ENCODE assay signal across 8 mouse cellular contexts in genomic region chr11:69061255-69061912, GRCm38 (mm10). TPM values are rescaled to one million over a fixed set of nuclear protein-coding genes. Genes with fewer than 3 reads are reported as not detected.
DNase-seq lines count a peak whose midpoint lies in the region; ATAC-seq and TF ChIP-seq lines count a peak whose summit lies in the region.

No protein-coding gene starts in this region.

- no peak for TF ChIP-seq CTCF in E14TG2a.4 (conservative IDR thresholded peaks at IDR 0.05; ENCODE audit: low read length)

- ATAC-seq in erythroblast, adult 5-6 weeks (replicated peaks; ENCODE audit: low FRiP score, poor library complexity, severe bottlenecking), result no peak
- ATAC-seq in forebrain, embryonic 12.5 days (ENCODE audit: low FRiP score), result no peak
- no peak for ATAC-seq in stomach, embryonic 16.5 days (ENCODE audit: insufficient read depth, low FRiP score)

- peak; percentile 33 for DNase-seq in liver
- no peak for DNase-seq in adipocyte (ENCODE audit: low spot score)
- DNase-seq in gastrocnemius, postnatal 36 days, result no peak

- no peaks in the 10 kb centered on the region for H3K36me3 ChIP-seq in erythroblast, embryonic 14.5 days (ENCODE audit: control insufficient read depth)
- H3K36me3 ChIP-seq in E14TG2a.4 (ENCODE audit: insufficient read depth, low read length), result no peaks in the 10 kb centered on the region
- no peaks in the 10 kb centered on the region for H3K36me3 ChIP-seq in forebrain, embryonic 12.5 days (replicated peaks)
- H3K36me3 ChIP-seq in stomach, embryonic 16.5 days (ENCODE audit: control insufficient read depth, insufficient read depth, low read length), result no peaks in the 10 kb centered on the region

- H3K9me3 ChIP-seq in erythroblast, embryonic 14.5 days (ENCODE audit: control insufficient read depth, low read length), result no peaks in the 10 kb centered on the region
- H3K9me3 ChIP-seq in E14TG2a.4 (ENCODE audit: low read length), result no peaks in the 10 kb centered on the region
- no peaks in the 10 kb centered on the region for H3K9me3 ChIP-seq in forebrain, embryonic 12.5 days
- H3K9me3 ChIP-seq in stomach, embryonic 16.5 days (replicated peaks; ENCODE audit: control insufficient read depth, low read length), result no peaks in the 10 kb centered on the region

- peaks cover 71% of the 10 kb centered on the region for H3K4me1 ChIP-seq in erythroblast, embryonic 14.5 days (ENCODE audit: control insufficient read depth)
- peaks cover 54% of the 10 kb centered on the region for H3K4me1 ChIP-seq in E14TG2a.4 (replicated peaks; ENCODE audit: low read depth, low read length)
- peaks cover 38% of the 10 kb centered on the region for H3K4me1 ChIP-seq in forebrain, embryonic 12.5 days
- peaks cover 25% of the 10 kb centered on the region for H3K4me1 ChIP-seq in stomach, embryonic 16.5 days (ENCODE audit: control insufficient read depth, insufficient read depth, low read length)

- H3K27ac ChIP-seq in forebrain, embryonic 12.5 days, result no peak overlapping the region
- peak overlapping the region; percentile 94 for H3K27ac ChIP-seq in stomach, embryonic 16.5 days (ENCODE audit: low read length)

- H3K9ac ChIP-seq in forebrain, embryonic 12.5 days, result peak overlapping the region; percentile 84; the same call in 1 of the 2 replicates
- peak overlapping the region; percentile 95 for H3K9ac ChIP-seq in stomach, embryonic 16.5 days (ENCODE audit: low read length)

- WGBS in forebrain, embryonic 12.5 days, result 7% methylated on average over 17 of the region's 17 CpGs
- 20% methylated on average over 17 of the region's 17 CpGs for WGBS in stomach, embryonic 16.5 days

- peak overlapping the region; percentile 77 for H3K4me3 ChIP-seq in erythroblast, embryonic 14.5 days (replicated peaks)
- H3K4me3 ChIP-seq in E14TG2a.4 (replicated peaks; ENCODE audit: low read length), result peak overlapping the region; percentile 99
- H3K4me3 ChIP-seq in forebrain, embryonic 12.5 days (replicated peaks), result peak overlapping the region; percentile 90
- H3K4me3 ChIP-seq in stomach, embryonic 16.5 days (replicated peaks; ENCODE audit: low read length), result peak overlapping the region; percentile 93

- no peaks in the 10 kb centered on the region for H3K27me3 ChIP-seq in erythroblast, embryonic 14.5 days (ENCODE audit: control insufficient read depth)
- H3K27me3 ChIP-seq in E14TG2a.4 (ENCODE audit: insufficient read depth, low read length), result peaks cover 15% of the 10 kb centered on the region
- H3K27me3 ChIP-seq in forebrain, embryonic 12.5 days, result peaks cover 3% of the 10 kb centered on the region; the same call in 1 of the 2 replicates
- no peaks in the 10 kb centered on the region for H3K27me3 ChIP-seq in stomach, embryonic 16.5 days (ENCODE audit: control insufficient read depth, insufficient read depth, low read length)

- intact Hi-C loops in gastrocnemius, postnatal 36 days (cut with DNase I), result no loop called here

- H3K4me2 ChIP-seq in forebrain, embryonic 12.5 days, result peak overlapping the region; percentile 98
- peak overlapping the region; percentile 97 for H3K4me2 ChIP-seq in stomach, embryonic 16.5 days (ENCODE audit: low read depth, low read length)

RNA-seq across cellular contexts. Expression of gene Borcs6, which starts 1.9 kb away (rescaled TPM):
- polyA plus RNA-seq in erythroblast, embryonic 14.5 days (2012), result 2.0 and 2.4 TPM in 2 replicates
- 2.5 and 3.1 TPM in 2 replicates for total RNA-seq in erythroblast, adult 5-6 weeks (2015; ENCODE audit: low replicate concordance)
- total RNA-seq in erythroblast, adult 5-6 weeks (2017; ENCODE audit: low replicate concordance), result 1.0 and 4.7 TPM in 2 replicates
- 7.4 and 11.1 TPM in 2 replicates for polyA plus RNA-seq in forebrain, embryonic 12.5 days (2016; fragmentation: Nextera tagmentation; extraction: Ambion mirVana)
- polyA plus RNA-seq in stomach, embryonic 16.5 days (2015; fragmentation: Nextera tagmentation; extraction: Ambion mirVana), result 7.2 and 7.8 TPM in 2 replicates
- 10 to 100 TPM; 17.4 to 18.8 TPM for total RNA-seq in gastrocnemius, postnatal 36 days (2021)

RNA-seq across cellular contexts. Expression of gene Tmem107, which starts 9.2 kb away (rescaled TPM):
- polyA plus RNA-seq in erythroblast, embryonic 14.5 days (2012), result 10.0 and 12.3 TPM in 2 replicates
- total RNA-seq in erythroblast, adult 5-6 weeks (2015; ENCODE audit: low replicate concordance), result 2.3 and 6.1 TPM in 2 replicates
- 2.9 and 3.9 TPM in 2 replicates for total RNA-seq in erythroblast, adult 5-6 weeks (2017; ENCODE audit: low replicate concordance)
- 53.4 and 56.9 TPM in 2 replicates for polyA plus RNA-seq in forebrain, embryonic 12.5 days (2016; fragmentation: Nextera tagmentation; extraction: Ambion mirVana)
- polyA plus RNA-seq in stomach, embryonic 16.5 days (2015; fragmentation: Nextera tagmentation; extraction: Ambion mirVana), result 58.2 and 62.1 TPM in 2 replicates
- total RNA-seq in gastrocnemius, postnatal 36 days (2021), result 1 to 10 TPM; 3.4 TPM

RNA-seq across cellular contexts. Expression of gene Aurkb, which starts 15.9 kb away (rescaled TPM):
- polyA plus RNA-seq in erythroblast, embryonic 14.5 days (2012), result 20.3 and 26.6 TPM in 2 replicates
- total RNA-seq in erythroblast, adult 5-6 weeks (2015; ENCODE audit: low replicate concordance), result 32.9 and 35.3 TPM in 2 replicates
- total RNA-seq in erythroblast, adult 5-6 weeks (2017; ENCODE audit: low replicate concordance), result 74.0 and 102 TPM in 2 replicates
- 163 and 169 TPM in 2 replicates for polyA plus RNA-seq in forebrain, embryonic 12.5 days (2016; fragmentation: Nextera tagmentation; extraction: Ambion mirVana)
- 120 and 134 TPM in 2 replicates for polyA plus RNA-seq in stomach, embryonic 16.5 days (2015; fragmentation: Nextera tagmentation; extraction: Ambion mirVana)
- 1 to 10 TPM in 1 of 2 experiments, under 1 TPM in 1; 0.51 to 1.1 TPM for total RNA-seq in gastrocnemius, postnatal 36 days (2021)

RNA-seq across cellular contexts. Expression of gene Vamp2, which starts 26.9 kb away (rescaled TPM):
- 7.9 and 9.1 TPM in 2 replicates for polyA plus RNA-seq in erythroblast, embryonic 14.5 days (2012)
- total RNA-seq in erythroblast, adult 5-6 weeks (2015; ENCODE audit: low replicate concordance), result 50.3 and 58.7 TPM in 2 replicates
- total RNA-seq in erythroblast, adult 5-6 weeks (2017; ENCODE audit: low replicate concordance), result 12.4 and 17.8 TPM in 2 replicates
- polyA plus RNA-seq in forebrain, embryonic 12.5 days (2016; fragmentation: Nextera tagmentation; extraction: Ambion mirVana), result 103 and 121 TPM in 2 replicates
- polyA plus RNA-seq in stomach, embryonic 16.5 days (2015; fragmentation: Nextera tagmentation; extraction: Ambion mirVana), result 79.9 and 88.5 TPM in 2 replicates
- 10 to 100 TPM; 26.7 to 38.1 TPM for total RNA-seq in gastrocnemius, postnatal 36 days (2021)

RNA-seq across cellular contexts. Expression of gene Per1, which starts 33.6 kb away (rescaled TPM):
- polyA plus RNA-seq in erythroblast, embryonic 14.5 days (2012), result 1.4 and 1.5 TPM in 2 replicates
- total RNA-seq in erythroblast, adult 5-6 weeks (2015; ENCODE audit: low replicate concordance), result 2.3 and 3.1 TPM in 2 replicates
- 1.7 and 1.9 TPM in 2 replicates for total RNA-seq in erythroblast, adult 5-6 weeks (2017; ENCODE audit: low replicate concordance)
- polyA plus RNA-seq in forebrain, embryonic 12.5 days (2016; fragmentation: Nextera tagmentation; extraction: Ambion mirVana), result 7.8 and 12.3 TPM in 2 replicates
- 21.8 and 22.3 TPM in 2 replicates for polyA plus RNA-seq in stomach, embryonic 16.5 days (2015; fragmentation: Nextera tagmentation; extraction: Ambion mirVana)
- total RNA-seq in gastrocnemius, postnatal 36 days (2021), result 10 to 100 TPM; 60.9 to 89.0 TPM
